Mouse (Mus musculus) heart, embryonic 15.5 days (tissue): ENCODE results near the gene Ykt6. TPM values are rescaled to one million over a fixed set of nuclear protein-coding genes. Genes with fewer than 3 reads are reported as not detected.
"Not testable (repeated sequence)": the region's sequence is repeated elsewhere in the genome, so short reads cannot be mapped to it uniquely, and the experiment has no call there.

Experiments used
- ATAC-seq: fragments of 200-750 bp; cut with Nextera tagmentation; replicated peaks from 2 replicates; pipeline ENCODE4 v1.8.0; 2017; ENCODE audit warnings: low read depth, moderate TSS enrichment; ENCODE audit not compliant: insufficient number of reproducible peaks, insufficient read depth, low FRiP score
- H3K27ac ChIP-seq: fragments of 300-500 bp; sonication (generic); 2 replicates; pipeline ENCODE4 v1.5.1; 2015; ENCODE audit warnings: mild to moderate bottlenecking, inconsistent platforms
- H3K27me3 ChIP-seq: fragments of 300-500 bp; sonication (generic); 2 replicates; pipeline ENCODE4 v1.6.1; 2015; ENCODE audit warnings: inconsistent platforms
- H3K36me3 ChIP-seq: fragments of 300-500 bp; sonication (generic); 2 replicates; pipeline ENCODE4 v1.6.1; 2015; ENCODE audit warnings: mild to moderate bottlenecking, inconsistent platforms
- H3K4me1 ChIP-seq: fragments of 300-500 bp; sonication (generic); replicated peaks from 2 replicates; pipeline ENCODE4 v1.6.1; 2015; ENCODE audit warnings: inconsistent platforms
- H3K4me2 ChIP-seq: fragments of 300-500 bp; sonication (generic); 2 replicates; pipeline ENCODE4 v1.6.1; 2015; ENCODE audit warnings: inconsistent platforms, mild to moderate bottlenecking, moderate library complexity
- H3K4me3 ChIP-seq: fragments of 300-500 bp; sonication (generic); 2 replicates; pipeline ENCODE4 v1.5.1; 2015; ENCODE audit warnings: mild to moderate bottlenecking, inconsistent platforms
- H3K9ac ChIP-seq: fragments of 300-500 bp; sonication (generic); 2 replicates; pipeline ENCODE4 v1.6.1; 2015; ENCODE audit warnings: mild to moderate bottlenecking, inconsistent platforms
- H3K9me3 ChIP-seq: fragments of 300-500 bp; sonication (generic); replicated peaks from 2 replicates; pipeline ENCODE4 v1.6.1; 2016; ENCODE audit warnings: inconsistent platforms
- WGBS: fragments of 180-500 bp; shearing (Covaris S2); methylation state at CpG from one replicate; pipeline ENCODE4 v1.1.7; 2015; ENCODE audit warnings: mixed read lengths; 5-methylcytosine and 5-hydroxymethylcytosine counted together
- polyA plus RNA-seq: library from polyadenylated mRNA; unstranded; fragments of >200 nt; fragmentation: Nextera tagmentation; extraction: Ambion mirVana; gene quantifications from 2 replicates; pipeline ENCODE4 v1.2.1, GENCODE M21; 2015

Gene Ykt6
- polyA plus RNA-seq, 1 experiment from 2014 or later: 33.6 TPM

- Histone ChIP-seq H3K27me3 (no peaks in the 10 kb centered on the region), H3K4me3 (no peak overlapping the region), H3K4me1 (peaks cover 11% of the 10 kb centered on the region), H3K4me2 (no peak overlapping the region), H3K9ac (no peak overlapping the region), H3K9me3 (no peaks in the 10 kb centered on the region), H3K27ac (no peak overlapping the region), H3K36me3 (no peaks in the 10 kb centered on the region)
- 71% methylated on average over 3 of the region's 3 CpGs for WGBS
- ATAC-seq: no peak
Measured at GRCm38 (mm10) chr11:5994880-5995279, 39.4 kb downstream of the Ykt6 start.

- Histone ChIP-seq H3K9ac (no peak overlapping the region), H3K27me3 (no peaks in the 10 kb centered on the region), H3K4me1 (peaks cover 22% of the 10 kb centered on the region), H3K4me3 (no peak overlapping the region), H3K9me3 (no peaks in the 10 kb centered on the region), H3K27ac (no peak overlapping the region), H3K4me2 (no peak overlapping the region), H3K36me3 (no peaks in the 10 kb centered on the region)
- 12% methylated on average over 8 of the region's 8 CpGs for WGBS
- peak; percentile 23; the same call in 1 of the 2 replicates for ATAC-seq
Measured at GRCm38 (mm10) chr11:5995989-5996388, 40.5 kb downstream of the Ykt6 start.

GRCm38 (mm10) chr11:5998472-5998871, 43.0 kb downstream of the Ykt6 start:
- Histone ChIP-seq H3K4me1 (peaks cover 47% of the 10 kb centered on the region), H3K36me3 (no peaks in the 10 kb centered on the region), H3K4me3 (no peak overlapping the region), H3K27me3 (no peaks in the 10 kb centered on the region), H3K4me2 (no peak overlapping the region), H3K9ac (no peak overlapping the region), H3K27ac (no peak overlapping the region), H3K9me3 (no peaks in the 10 kb centered on the region)
- WGBS: 95% methylated on average over 2 of the region's 2 CpGs
- no peak for ATAC-seq

GRCm38 (mm10) chr11:5999832-6000771, 44.6 kb downstream of the Ykt6 start:
- Histone ChIP-seq H3K27ac (peak overlapping the region; percentile 96), H3K36me3 (no peaks in the 10 kb centered on the region), H3K27me3 (no peaks in the 10 kb centered on the region), H3K9ac (peak overlapping the region; percentile 32; the same call in 1 of the 2 replicates), H3K4me2 (peak overlapping the region; percentile 38), H3K4me1 (peaks cover 54% of the 10 kb centered on the region), H3K9me3 (no peaks in the 10 kb centered on the region), H3K4me3 (no peak overlapping the region)
- ATAC-seq: peak; percentile 96
- 1% methylated on average over 8 of the region's 8 CpGs for WGBS

- H3K27me3 ChIP-seq: no peaks in the 10 kb centered on the region
- no peak overlapping the region for H3K9ac ChIP-seq
- H3K4me3 ChIP-seq: no peak overlapping the region
- H3K36me3 ChIP-seq: no peaks in the 10 kb centered on the region
- H3K4me1 ChIP-seq: peaks cover 52% of the 10 kb centered on the region
- H3K4me2 ChIP-seq: peak overlapping the region; percentile 5; the same call in 1 of the 2 replicates
- H3K9me3 ChIP-seq: no peaks in the 10 kb centered on the region
- 56% methylated on average over 14 of the region's 14 CpGs for WGBS
- peak; percentile 6; the same call in 1 of the 2 replicates for ATAC-seq
- peak overlapping the region; percentile 96 for H3K27ac ChIP-seq
Measured at GRCm38 (mm10) chr11:6000961-6001682, 45.6 kb downstream of the Ykt6 start.

GRCm38 (mm10) chr11:6001981-6002649, 46.6 kb downstream of the Ykt6 start:
- no peak overlapping the region for H3K4me3 ChIP-seq
- H3K4me1 ChIP-seq: peaks cover 50% of the 10 kb centered on the region
- H3K4me2 ChIP-seq: no peak overlapping the region
- no peaks in the 10 kb centered on the region for H3K9me3 ChIP-seq
- peak overlapping the region; percentile 96 for H3K27ac ChIP-seq
- no peaks in the 10 kb centered on the region for H3K36me3 ChIP-seq
- 69% methylated on average over 9 of the region's 9 CpGs for WGBS
- H3K9ac ChIP-seq: no peak overlapping the region
- H3K27me3 ChIP-seq: no peaks in the 10 kb centered on the region
- ATAC-seq: no peak

GRCm38 (mm10) chr11:6003046-6003639, 47.6 kb downstream of the Ykt6 start:
- no peak overlapping the region for H3K9ac ChIP-seq
- peak overlapping the region; percentile 96 for H3K27ac ChIP-seq
- ATAC-seq: no peak

GRCm38 (mm10) chr11:6005374-6006043, 50.0 kb downstream of the Ykt6 start:
- not testable (repeated sequence) for H3K4me2 ChIP-seq, ATAC-seq
- 44% methylated on average over 1 of the region's 4 CpGs for WGBS

More at GRCm38 (mm10) chr11:6003046-6003639, 47.6 kb downstream of the Ykt6 start:
- peaks cover 50% of the 10 kb centered on the region for H3K4me1 ChIP-seq
- 38% methylated on average over 2 of the region's 2 CpGs for WGBS
- no peaks in the 10 kb centered on the region for H3K36me3 ChIP-seq
- no peaks in the 10 kb centered on the region for H3K27me3 ChIP-seq
- no peaks in the 10 kb centered on the region for H3K9me3 ChIP-seq
- H3K4me2 ChIP-seq: no peak overlapping the region
- no peak overlapping the region for H3K4me3 ChIP-seq

GRCm38 (mm10) chr11:6006351-6007009, 51.0 kb downstream of the Ykt6 start:
- not testable (repeated sequence) for H3K27ac ChIP-seq, H3K27me3 ChIP-seq, H3K9me3 ChIP-seq, H3K36me3 ChIP-seq, ATAC-seq
- Histone ChIP-seq H3K4me3 (peak overlapping the region; percentile 51), H3K9ac (peak overlapping the region; percentile 52; the same call in 1 of the 2 replicates), H3K4me2 (peak overlapping the region; percentile 63), H3K4me1 (peaks cover 26% of the 10 kb centered on the region)
- 1% methylated on average over 39 of the region's 44 CpGs for WGBS

More at GRCm38 (mm10) chr11:6005374-6006043, 50.0 kb downstream of the Ykt6 start:
- not testable (repeated sequence) for H3K4me3 ChIP-seq, H3K27ac ChIP-seq, H3K27me3 ChIP-seq, H3K36me3 ChIP-seq, H3K9ac ChIP-seq, H3K9me3 ChIP-seq
- H3K4me1 ChIP-seq: peaks cover 36% of the 10 kb centered on the region
